Mouse (Mus musculus): Measurements from ENCODE around the gene Hpse. TPM values are rescaled to one million over a fixed set of nuclear protein-coding genes. Genes with fewer than 3 reads are reported as not detected.

Hpse gene
- total RNA-seq, 2 experiments from 2014 or later = 0.60 to 0.73 TPM

DNA sequence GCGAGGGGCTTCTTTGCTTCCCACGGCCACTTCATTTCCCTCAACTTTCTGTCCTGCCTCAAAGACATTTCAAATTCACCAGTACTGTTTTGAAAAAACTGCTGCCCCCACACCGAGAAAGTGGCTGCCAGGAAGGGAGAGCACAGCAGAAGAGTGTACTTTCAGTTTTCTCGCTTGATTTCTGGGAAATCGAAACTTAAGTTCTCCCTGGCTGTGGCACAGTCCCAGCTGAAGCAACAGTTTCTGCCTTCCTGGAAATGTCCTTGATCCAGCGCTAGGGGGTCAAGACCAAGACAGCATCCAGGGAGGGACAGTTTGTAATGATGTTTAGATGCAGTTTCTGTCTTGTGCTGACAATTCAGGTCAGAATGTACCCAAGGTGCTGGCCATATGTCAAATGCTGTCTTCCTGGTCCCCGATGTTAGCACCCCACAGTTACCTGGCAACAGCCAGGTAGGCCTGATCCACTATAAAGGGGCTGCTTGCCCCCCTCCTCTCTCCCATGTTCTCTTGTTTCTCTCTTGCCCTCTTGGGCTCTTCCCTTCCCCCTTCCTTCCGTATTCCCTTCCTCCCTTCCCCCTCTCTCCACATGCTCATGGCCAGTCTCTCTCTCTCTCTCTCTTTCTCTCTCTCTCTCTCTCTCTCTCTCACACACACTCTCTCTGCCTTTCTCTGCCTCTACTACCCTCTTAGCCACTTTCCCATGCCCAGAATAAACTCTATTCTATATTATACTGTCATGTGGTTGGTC is 82.5 kb downstream of the Hpse start:
- no peak for DNase-seq

DNA sequence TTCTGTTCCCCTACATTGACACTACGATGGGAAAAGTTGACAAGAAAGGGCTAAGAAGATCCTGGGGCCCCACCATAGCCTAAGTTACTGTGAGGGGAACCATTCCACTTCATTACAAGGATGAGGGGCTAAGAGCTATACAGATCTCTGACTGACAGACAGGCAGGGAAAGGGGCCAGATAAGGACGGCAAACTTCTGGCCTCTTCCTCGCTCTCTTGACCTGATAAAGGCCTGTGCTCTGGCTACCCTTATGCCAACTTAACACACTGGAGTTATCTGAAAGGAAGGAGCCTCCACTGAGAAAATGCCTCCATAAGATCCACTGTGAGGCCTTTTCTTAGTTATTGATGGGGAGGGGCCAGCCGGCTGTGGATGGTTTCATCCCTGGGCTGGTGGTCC is 83.6 kb downstream of the Hpse start:
- no peak for DNase-seq

GRCm38 (mm10) chr5:100634885-100635478 is 84.5 kb downstream of the Hpse start:
- DNase-seq = no peak

- DNase-seq = no peak
These were observed 86.9 kb downstream of the Hpse start for GRCm38 (mm10) chr5:100632540-100633129.

Other genes with a start within 250 kb of the Hpse start
- 10 to 100 TPM; 17.5 to 20.2 TPM for gene Lin54, start 219.1 kb downstream of the Hpse start, total RNA-seq (2021)
- 10 to 100 TPM; 82.2 to 85.0 TPM for gene Cops4, start 201.4 kb downstream of the Hpse start, total RNA-seq (2021)
- gene Plac8, start 147.5 kb downstream of the Hpse start, total RNA-seq (2021) = not detected
- gene Coq2, start 44.6 kb downstream of the Hpse start, total RNA-seq (2021) = 10 to 100 TPM; 76.4 to 83.5 TPM
- gene Helq, start 78.9 kb upstream of the Hpse start, total RNA-seq (2021) = 10 to 100 TPM; 19.7 to 19.9 TPM
- 10 to 100 TPM; 60.3 to 63.6 TPM for gene Mrps18c, start 78.9 kb upstream of the Hpse start, total RNA-seq (2021)
- gene Abraxas1, start 101.2 kb upstream of the Hpse start, total RNA-seq (2021) = 1 to 10 TPM; 6.0 to 7.1 TPM
- 1 to 10 TPM; 1.6 to 2.2 TPM for gene Gpat3, start 126.0 kb upstream of the Hpse start, total RNA-seq (2021)